Mouse (Mus musculus): ENCODE data around the gene Kin. TPM values are rescaled to one million over a fixed set of nuclear protein-coding genes. Genes with fewer than 3 reads are reported as not detected.

Kin gene
- 32.1 and 32.7 TPM in 2 replicates for polyA plus RNA-seq (2015; fragmentation: Nextera tagmentation; extraction: Ambion mirVana)

DNA sequence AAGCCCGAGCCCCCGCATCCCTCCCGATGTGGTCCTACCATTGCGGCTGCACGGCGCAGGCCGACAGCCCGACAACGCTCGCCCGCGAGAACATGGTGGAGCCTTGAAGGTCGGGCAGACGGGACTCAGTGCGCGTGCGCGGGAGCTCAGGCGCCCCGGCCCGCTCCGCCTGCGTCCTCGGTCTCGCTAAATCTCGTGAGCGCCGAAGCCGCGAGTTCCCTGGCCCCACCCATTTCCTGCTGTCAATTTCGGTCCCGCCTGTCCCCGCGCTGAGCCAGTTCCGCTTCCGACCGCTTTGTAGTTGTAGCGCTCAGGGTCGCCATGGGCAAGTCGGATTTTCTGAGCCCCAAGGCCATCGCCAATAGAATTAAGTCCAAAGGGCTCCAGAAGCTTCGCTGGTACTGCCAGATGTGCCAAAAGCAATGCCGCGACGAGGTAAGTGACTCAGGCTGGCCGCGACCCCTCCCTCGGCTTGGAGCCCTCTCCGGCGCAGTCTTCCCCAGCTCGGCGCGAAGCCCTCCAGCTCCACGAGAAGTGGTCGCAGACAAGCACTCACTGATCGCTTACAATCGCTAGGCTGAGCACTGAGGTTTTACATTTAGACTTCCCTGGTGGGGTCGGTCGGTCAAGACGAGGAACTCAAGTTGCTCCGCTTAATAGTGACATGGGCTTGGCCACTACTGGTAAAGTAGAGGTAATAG is at the start of gene Kin, which contains the start of gene Atp5c1:
Gene Kin (plus strand): TSS at position 284 of the 701 bp plus-strand sequence.
Gene Atp5c1 (minus strand): TSS at position 201 of the 701 bp plus-strand sequence.
- H3K27ac ChIP-seq, result peak within 1 kb of the TSS; percentile 96
- peak within 1 kb of the TSS; percentile 100 for H3K9ac ChIP-seq
- H3K9me3 ChIP-seq, result no peaks in the 10 kb centered on the region
- H3K27me3 ChIP-seq (replicated peaks), result no peaks in the 10 kb centered on the region
- H3K36me3 ChIP-seq (replicated peaks), result no peaks in the 10 kb centered on the region
- peak within 1 kb of the TSS; percentile 80 for H3K4me2 ChIP-seq
- peak; percentile 97 for ATAC-seq (replicated peaks)
- WGBS, result under 1% methylated on average over 61 of the region's 61 CpGs
- peak within 1 kb of the TSS; percentile 99 for H3K4me3 ChIP-seq
- H3K4me1 ChIP-seq, result peaks cover 35% of the 10 kb centered on the region

GRCm38 (mm10) chr2:10033684-10034083 is 46.7 kb upstream of the Kin start:
- WGBS, result 66% methylated on average over 4 of the region's 4 CpGs
- no peaks in the 10 kb centered on the region for H3K36me3 ChIP-seq (replicated peaks)
- H3K4me2 ChIP-seq, result no peak overlapping the region
- no peaks in the 10 kb centered on the region for H3K27me3 ChIP-seq (replicated peaks)
- H3K4me3 ChIP-seq, result no peak overlapping the region
- no peak overlapping the region for H3K27ac ChIP-seq
- no peaks in the 10 kb centered on the region for H3K9me3 ChIP-seq
- H3K9ac ChIP-seq, result no peak overlapping the region
- H3K4me1 ChIP-seq, result peaks cover 10% of the 10 kb centered on the region
- ATAC-seq (replicated peaks), result no peak

DNA sequence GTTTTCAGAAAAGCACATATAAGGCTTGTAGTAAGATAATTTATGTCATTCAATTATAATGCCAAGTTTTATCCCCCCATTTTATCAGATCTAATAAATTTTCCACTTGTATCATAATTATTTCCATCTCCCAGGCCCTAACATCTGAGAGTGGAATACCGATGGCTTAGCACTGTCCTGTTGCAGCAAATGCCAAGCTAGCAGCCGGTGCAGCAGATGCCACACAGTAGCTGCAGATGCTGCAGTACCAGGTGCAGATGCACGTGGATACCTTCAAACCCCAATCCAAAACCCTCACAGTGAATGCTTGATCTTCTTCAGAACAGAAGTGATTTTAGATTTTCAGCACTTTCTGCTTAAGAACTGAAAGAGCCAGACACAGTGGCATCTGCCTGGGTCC is 45.4 kb upstream of the Kin start:
- no peak for ATAC-seq (replicated peaks)

GRCm38 (mm10) chr2:10047758-10048436 is 32.5 kb upstream of the Kin start:
- H3K27me3 ChIP-seq (replicated peaks), result no peaks in the 10 kb centered on the region
- H3K9ac ChIP-seq, result peak overlapping the region; percentile 78
- peaks cover 26% of the 10 kb centered on the region for H3K4me1 ChIP-seq
- under 1% methylated on average over 47 of the region's 47 CpGs for WGBS
- peak overlapping the region; percentile 78 for H3K27ac ChIP-seq
- H3K36me3 ChIP-seq (replicated peaks), result no peaks in the 10 kb centered on the region
- H3K4me2 ChIP-seq, result peak overlapping the region; percentile 92
- peak; percentile 83 for ATAC-seq (replicated peaks)
- peak overlapping the region; percentile 97 for H3K4me3 ChIP-seq
- H3K9me3 ChIP-seq, result no peaks in the 10 kb centered on the region

More for the DNA sequence above, 45.4 kb upstream of the Kin start:
- Histone ChIP-seq H3K36me3 (replicated peaks) (no peaks in the 10 kb centered on the region; the same call in 1 of the 2 replicates), H3K27ac (no peak overlapping the region), H3K9ac (no peak overlapping the region), H3K4me2 (no peak overlapping the region), H3K9me3 (no peaks in the 10 kb centered on the region), H3K4me1 (peaks cover 2% of the 10 kb centered on the region), H3K27me3 (replicated peaks) (no peaks in the 10 kb centered on the region), H3K4me3 (no peak overlapping the region)
- 78% methylated on average over 3 of the region's 3 CpGs for WGBS

- Histone ChIP-seq H3K9ac (peak within 1 kb of the TSS; percentile 78), H3K4me3 (peak within 1 kb of the TSS; percentile 97), H3K36me3 (replicated peaks) (no peaks in the 10 kb centered on the region), H3K9me3 (no peaks in the 10 kb centered on the region), H3K4me2 (peak within 1 kb of the TSS; percentile 92), H3K27me3 (replicated peaks) (no peaks in the 10 kb centered on the region), H3K27ac (peak within 1 kb of the TSS; percentile 78), H3K4me1 (peaks cover 26% of the 10 kb centered on the region)
- WGBS, result under 1% methylated on average over 36 of the region's 36 CpGs
- ATAC-seq (replicated peaks), result peak; percentile 96
These were observed 31.9 kb upstream of the Kin start, which contains the start of gene Taf3 for GRCm38 (mm10) chr2:10048461-10048860. Gene Taf3 (minus strand): TSS chr2:10048596.

DNA sequence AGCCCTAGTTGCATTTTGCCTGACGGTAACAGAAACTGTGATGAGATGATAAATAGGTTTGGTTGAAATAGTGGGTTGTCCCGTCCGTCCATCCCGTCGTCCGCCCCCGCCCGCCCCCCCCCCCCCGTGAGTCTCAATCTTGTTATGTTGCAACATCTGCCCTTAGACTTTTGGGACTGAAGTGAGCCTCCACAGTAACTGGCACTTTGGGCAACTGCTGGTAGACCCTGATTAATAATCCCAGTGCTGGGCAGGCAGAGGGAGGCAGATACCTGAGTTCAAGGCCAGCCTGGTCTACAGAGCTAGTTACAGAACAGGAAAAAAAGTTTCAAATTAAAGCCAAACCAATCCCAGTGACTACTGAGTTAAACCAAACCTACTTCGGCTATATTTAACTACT is 30.9 kb upstream of the Kin start:
- peak overlapping the region; percentile 78; the same call in 1 of the 2 replicates for H3K9ac ChIP-seq
- H3K36me3 ChIP-seq (replicated peaks), result no peaks in the 10 kb centered on the region; the same call in 1 of the 2 replicates
- peak overlapping the region; percentile 97 for H3K4me3 ChIP-seq
- H3K4me1 ChIP-seq, result peaks cover 26% of the 10 kb centered on the region
- ATAC-seq (replicated peaks), result no peak
- no peaks in the 10 kb centered on the region for H3K27me3 ChIP-seq (replicated peaks)
- H3K27ac ChIP-seq, result no peak overlapping the region
- peak overlapping the region; percentile 92 for H3K4me2 ChIP-seq
- 16% methylated on average over 10 of the region's 10 CpGs for WGBS
- no peaks in the 10 kb centered on the region for H3K9me3 ChIP-seq

DNA sequence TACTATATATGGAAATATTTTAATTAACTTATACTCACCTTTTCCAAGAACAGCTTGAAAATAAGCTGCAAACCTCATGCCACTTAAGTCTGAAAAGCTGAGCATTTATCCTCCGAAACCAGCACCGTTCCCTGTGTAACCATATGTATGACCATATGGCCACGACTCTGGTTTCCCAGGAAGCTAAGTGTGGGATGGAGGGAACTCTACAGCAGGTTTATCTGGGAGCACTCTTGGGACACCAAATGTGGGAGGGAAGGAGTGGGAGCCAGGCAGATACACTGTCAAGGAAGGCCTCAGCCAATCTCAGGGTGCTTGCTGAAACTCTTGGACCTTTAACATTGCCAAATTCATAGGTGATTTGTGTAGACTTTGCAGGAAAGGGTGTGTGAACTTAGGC is 29.5 kb upstream of the Kin start:
- Histone ChIP-seq H3K9ac (no peak overlapping the region), H3K27ac (no peak overlapping the region), H3K27me3 (replicated peaks) (no peaks in the 10 kb centered on the region), H3K4me1 (peaks cover 26% of the 10 kb centered on the region), H3K4me2 (no peak overlapping the region), H3K36me3 (replicated peaks) (peaks cover 13% of the 10 kb centered on the region), H3K9me3 (no peaks in the 10 kb centered on the region), H3K4me3 (no peak overlapping the region)
- no peak for ATAC-seq (replicated peaks)
- 88% methylated on average over 3 of the region's 3 CpGs for WGBS

- no peak overlapping the region for H3K4me3 ChIP-seq
- H3K27me3 ChIP-seq (replicated peaks), result no peaks in the 10 kb centered on the region
- H3K4me2 ChIP-seq, result no peak overlapping the region
- H3K36me3 ChIP-seq (replicated peaks), result peaks cover 16% of the 10 kb centered on the region
- H3K27ac ChIP-seq, result no peak overlapping the region
- peaks cover 17% of the 10 kb centered on the region for H3K4me1 ChIP-seq
- no peak for ATAC-seq (replicated peaks)
- H3K9ac ChIP-seq, result no peak overlapping the region
- 100% methylated on average over 1 of the region's 1 CpGs for WGBS
- no peaks in the 10 kb centered on the region for H3K9me3 ChIP-seq
These were observed 28.4 kb upstream of the Kin start for GRCm38 (mm10) chr2:10051996-10052395.

GRCm38 (mm10) chr2:10058836-10059235 is 21.6 kb upstream of the Kin start:
- no peaks in the 10 kb centered on the region for H3K9me3 ChIP-seq
- no peaks in the 10 kb centered on the region for H3K27me3 ChIP-seq (replicated peaks)
- no peak overlapping the region for H3K9ac ChIP-seq
- peaks cover 57% of the 10 kb centered on the region for H3K36me3 ChIP-seq (replicated peaks)
- H3K4me1 ChIP-seq, result no peaks in the 10 kb centered on the region
- H3K27ac ChIP-seq, result no peak overlapping the region
- no peak for ATAC-seq (replicated peaks)
- H3K4me3 ChIP-seq, result no peak overlapping the region
- 90% methylated on average over 5 of the region's 5 CpGs for WGBS
- H3K4me2 ChIP-seq, result no peak overlapping the region

DNA sequence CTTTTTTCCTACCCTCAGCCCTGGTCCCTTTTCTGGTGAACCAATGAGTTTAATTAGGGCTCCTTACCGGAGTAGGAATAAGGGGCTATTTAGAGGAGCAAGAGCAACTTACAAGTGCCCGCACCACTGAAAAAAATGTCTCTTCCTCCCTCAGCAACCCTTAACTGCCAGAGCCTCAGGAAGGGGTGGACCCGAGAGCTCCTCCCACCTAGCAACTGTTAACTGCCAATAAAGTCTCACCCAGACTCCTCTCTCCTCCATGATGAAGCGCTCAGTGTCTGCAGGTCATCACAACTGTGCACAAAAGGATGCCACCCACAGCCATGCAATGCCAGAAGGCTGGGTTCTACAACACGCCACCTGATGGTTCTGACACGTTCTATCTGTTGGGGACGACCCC is 8.6 kb upstream of the Kin start:
- Histone ChIP-seq H3K4me3 (no peak overlapping the region), H3K4me1 (0 out of 2 replicates have a peak, but pooled peaks cover 4% of the 10 kb centered on the region), H3K36me3 (replicated peaks) (peaks cover 18% of the 10 kb centered on the region; the same call in 1 of the 2 replicates), H3K27ac (no peak overlapping the region), H3K9me3 (no peaks in the 10 kb centered on the region), H3K27me3 (replicated peaks) (no peaks in the 10 kb centered on the region), H3K4me2 (no peak overlapping the region), H3K9ac (no peak overlapping the region)
- 97% methylated on average over 7 of the region's 7 CpGs for WGBS
- no peak for ATAC-seq (replicated peaks)

- H3K9ac ChIP-seq, result no peak overlapping the region
- no peak overlapping the region for H3K4me2 ChIP-seq
- ATAC-seq (replicated peaks), result 0 out of 2 replicates have a peak, but pooled peaks have one; percentile 8
- H3K36me3 ChIP-seq (replicated peaks), result no peaks in the 10 kb centered on the region
- H3K4me3 ChIP-seq, result no peak overlapping the region
- H3K27me3 ChIP-seq (replicated peaks), result no peaks in the 10 kb centered on the region
- WGBS, result 87% methylated on average over 7 of the region's 7 CpGs
- no peaks in the 10 kb centered on the region for H3K9me3 ChIP-seq
- peaks cover 25% of the 10 kb centered on the region for H3K4me1 ChIP-seq
- no peak overlapping the region for H3K27ac ChIP-seq
These were observed 5.9 kb upstream of the Kin start for GRCm38 (mm10) chr2:10074470-10074869.

DNA sequence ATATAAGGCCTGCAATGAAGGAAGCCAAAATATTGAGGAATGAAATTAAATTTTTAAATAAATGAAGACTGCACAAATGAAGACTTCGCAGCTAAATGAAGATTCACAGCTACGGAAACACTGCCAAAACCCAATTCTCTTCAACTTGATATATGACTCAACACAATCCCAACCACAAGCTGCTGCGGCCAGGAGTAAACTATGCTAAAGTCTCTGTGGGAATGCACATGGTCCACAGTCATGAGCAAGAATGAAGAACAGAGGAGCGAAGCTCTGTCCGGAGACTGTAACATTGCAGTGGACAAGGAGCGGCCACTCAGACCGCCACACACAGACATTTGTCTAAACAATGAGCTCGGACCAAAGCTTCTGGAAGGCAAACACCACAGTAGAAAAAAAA is 3.7 kb upstream of the Kin start:
- Histone ChIP-seq H3K27ac (no peak overlapping the region), H3K4me1 (peaks cover 31% of the 10 kb centered on the region), H3K9me3 (no peaks in the 10 kb centered on the region), H3K36me3 (replicated peaks) (no peaks in the 10 kb centered on the region), H3K9ac (no peak overlapping the region), H3K4me2 (no peak overlapping the region), H3K4me3 (no peak overlapping the region), H3K27me3 (replicated peaks) (no peaks in the 10 kb centered on the region)
- ATAC-seq (replicated peaks), result no peak
- WGBS, result 89% methylated on average over 8 of the region's 8 CpGs
